Mouse (Mus musculus): ENCODE measurements around the gene Zfyve28.

DNA sequence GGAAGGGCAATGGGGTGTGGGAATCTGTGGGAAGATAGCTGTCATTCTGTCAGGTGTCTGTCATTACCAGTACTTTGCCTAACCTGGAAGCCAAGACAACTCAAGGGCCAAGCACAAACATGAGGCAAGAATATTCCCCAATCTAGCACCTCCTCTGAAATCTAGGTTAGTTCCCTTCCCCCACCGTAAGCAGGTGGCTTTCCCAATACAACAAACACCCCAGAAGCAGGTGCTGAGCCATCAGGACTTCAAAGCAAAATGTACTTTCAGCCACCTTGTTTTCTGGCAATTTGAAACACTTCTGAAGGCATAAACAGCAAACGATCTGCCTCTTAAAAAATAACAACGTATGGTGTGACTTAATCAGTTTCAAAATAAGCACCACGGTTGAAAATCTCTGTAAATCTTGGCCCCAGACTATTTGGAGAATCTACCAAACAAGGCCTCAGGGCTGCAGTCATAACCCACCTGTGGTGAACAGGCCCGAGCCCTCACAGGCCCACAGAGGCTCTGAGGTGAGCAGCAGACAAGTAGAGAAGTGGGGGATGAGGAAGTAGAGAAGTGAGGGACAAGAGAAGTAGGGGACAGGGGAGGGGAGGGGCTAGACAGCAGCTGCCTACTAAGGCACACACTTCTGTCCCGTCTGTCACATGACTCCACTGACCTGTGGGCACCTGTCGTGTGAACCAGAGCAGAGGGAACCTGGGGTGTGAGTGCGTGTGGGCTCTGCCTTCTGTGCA lies 55.6 kb downstream of the Zfyve28 start:
- TF ChIP-seq POLR2A (IDR thresholded peaks at IDR 0.05; ENCODE audit: insufficient read length, low read depth), result no peak
- no peak for TF ChIP-seq POLR2AphosphoS2 (IDR thresholded peaks at IDR 0.05; ENCODE audit: insufficient read length, low read depth)
- TF ChIP-seq USF1 (IDR thresholded peaks at IDR 0.05; ENCODE audit: low read depth), result no peak
- TF ChIP-seq TCF12 (IDR thresholded peaks at IDR 0.05; ENCODE audit: insufficient read depth, poor library complexity, severe bottlenecking), result no peak
- no peak for TF ChIP-seq CEBPB (IDR thresholded peaks at IDR 0.05; ENCODE audit: insufficient read depth, poor library complexity, severe bottlenecking)

Data from myocyte (in vitro differentiated cells).